Mouse (Mus musculus) brain, embryonic 14.5 days (tissue): ENCODE results near the gene Gm8279.
"Not testable (repeated sequence)": the region's sequence is repeated elsewhere in the genome, so short reads cannot be mapped to it uniquely, and the experiment has no call there.

Experiments
- CTCF ChIP-seq: fragments of 200-500 bp; IDR thresholded peaks from 2 replicates; pipeline ENCODE4 v1.5.1; 2012; ENCODE audit warnings: inconsistent platforms, mild to moderate bottlenecking, moderate library complexity, borderline replicate concordance; ENCODE audit not compliant: insufficient read depth, insufficient read length; ENCODE audit errors: extremely low read depth
- POLR2A ChIP-seq: fragments of 200-500 bp; IDR thresholded peaks from 2 replicates; pipeline ENCODE4 v1.6.1; 2012; ENCODE audit warnings: mild to moderate bottlenecking, inconsistent platforms, borderline replicate concordance; ENCODE audit not compliant: poor library complexity, insufficient read depth, insufficient read length, severe bottlenecking; ENCODE audit errors: extremely low read depth

DNA sequence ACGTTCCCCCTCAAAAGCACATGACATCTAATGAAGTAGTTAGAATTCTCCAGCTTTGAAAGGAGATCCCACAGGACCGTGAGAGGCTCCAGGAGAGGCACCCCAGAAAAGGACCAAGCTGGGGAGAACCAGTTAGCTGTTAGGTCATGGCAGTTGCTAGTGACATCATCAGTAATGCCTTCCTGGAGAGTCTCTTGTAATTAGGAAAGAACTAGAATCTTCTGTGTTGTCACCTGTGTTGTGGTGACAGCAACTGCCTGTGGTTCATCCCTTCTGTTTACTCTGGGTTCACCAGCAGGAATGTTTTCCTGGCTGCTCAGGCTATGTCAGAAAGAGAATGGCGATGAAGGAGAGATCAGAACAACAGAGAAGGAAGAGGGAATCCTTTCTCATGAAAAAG is 54.2 kb downstream of the Gm8279 start, which contains the start of gene Gm8271:
- TF ChIP-seq CTCF, POLR2A: not testable (repeated sequence)
